Mouse (Mus musculus) brain, embryonic 14.5 days (tissue): ENCODE measurements at regions not wholly inside any gene's neighbourhood (a gene's known extent, or its start where the extent isn't known, plus 50 kb on each side); places are given as distances from the start of the nearest gene placed in this dataset.

Experiments
- CTCF ChIP-seq: fragments of 200-500 bp; IDR thresholded peaks from 2 replicates; pipeline ENCODE4 v1.5.1; 2012; ENCODE audit warnings: inconsistent platforms, mild to moderate bottlenecking, moderate library complexity, borderline replicate concordance; ENCODE audit not compliant: insufficient read depth, insufficient read length; ENCODE audit errors: extremely low read depth
- POLR2A ChIP-seq: fragments of 200-500 bp; IDR thresholded peaks from 2 replicates; pipeline ENCODE4 v1.6.1; 2012; ENCODE audit warnings: mild to moderate bottlenecking, inconsistent platforms, borderline replicate concordance; ENCODE audit not compliant: poor library complexity, insufficient read depth, insufficient read length, severe bottlenecking; ENCODE audit errors: extremely low read depth

DNA sequence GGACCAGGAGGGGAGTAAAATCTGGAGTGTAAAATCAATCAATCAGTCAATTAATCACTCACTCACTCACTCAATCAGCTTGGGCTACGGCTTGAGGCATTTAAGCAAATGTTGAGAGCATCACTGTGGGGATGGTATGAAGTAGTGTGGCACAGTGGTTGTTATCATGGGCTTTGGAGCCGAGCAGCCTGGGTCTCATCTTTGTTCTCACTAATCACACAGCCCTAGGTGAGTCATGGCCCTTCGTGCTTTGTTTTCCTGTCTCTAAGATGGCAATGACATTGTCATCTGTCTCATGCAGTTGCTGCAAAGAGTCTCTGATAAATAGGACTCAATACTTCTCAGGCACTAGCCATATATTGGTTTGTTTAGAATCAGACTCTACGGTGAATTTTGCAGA is 112.9 kb downstream of the Sst start:
- TF ChIP-seq CTCF (no peak), POLR2A (no peak)
